Mouse (Mus musculus): ENCODE measurements around the gene Gm4881. TPM values are rescaled to one million over a fixed set of nuclear protein-coding genes. Genes with fewer than 3 reads are reported as not detected.

Gm4881 gene
- polyA plus RNA-seq (2015; fragmentation: Nextera tagmentation; extraction: Ambion mirVana) = not detected in 2 replicates

DNA sequence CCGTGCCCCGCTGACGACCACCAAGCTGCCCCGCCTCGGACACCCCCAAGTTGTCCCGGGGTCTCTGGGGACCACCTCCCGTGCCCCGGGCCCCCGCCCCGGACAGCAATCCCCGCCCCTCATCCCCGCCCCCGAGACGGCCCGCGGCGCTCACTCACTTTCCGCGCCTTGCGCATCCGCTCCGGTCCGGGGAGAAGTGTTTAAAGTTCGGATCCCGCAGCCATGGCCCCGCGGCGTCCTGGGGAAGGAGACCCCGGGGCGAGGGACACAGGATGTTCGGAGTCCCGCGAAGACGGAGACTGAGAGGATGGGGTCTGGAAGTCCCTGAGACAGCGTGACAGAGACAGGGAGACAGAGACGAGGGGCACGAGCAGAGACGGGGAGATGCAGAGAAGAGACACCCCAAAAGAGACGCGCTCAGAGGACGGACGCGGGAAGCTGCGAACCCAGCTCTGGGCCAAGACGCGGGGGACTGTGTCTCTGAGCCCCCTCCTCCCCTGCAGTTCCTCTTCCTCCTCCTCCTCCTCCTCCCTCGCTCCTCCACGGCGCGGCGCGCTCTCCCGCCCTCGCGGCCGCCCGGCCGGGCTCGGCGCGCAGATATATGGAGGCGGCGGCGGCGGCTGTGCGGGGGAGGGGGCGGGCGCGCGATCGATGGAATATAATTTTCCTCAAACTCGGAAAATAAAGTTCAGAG is at the start of gene Gm4881:
Gm4881 (minus strand) TSS at position 238 of the 694 bp plus-strand sequence.
- Histone ChIP-seq H3K4me1 (peaks cover 11% of the 10 kb centered on the region), H3K9ac (peak within 1 kb of the TSS; percentile 61), H3K9me3 (no peaks in the 10 kb centered on the region), H3K27me3 (peaks cover 100% of the 10 kb centered on the region), H3K4me3 (peak within 1 kb of the TSS; percentile 45), H3K27ac (no peak within 1 kb of the TSS), H3K36me3 (no peaks in the 10 kb centered on the region), H3K4me2 (peak within 1 kb of the TSS; percentile 76)
- ATAC-seq (ENCODE audit: insufficient number of reproducible peaks, insufficient read depth, low FRiP score, low TSS enrichment, low read depth) = no peak
- WGBS = under 1% methylated on average over 68 of the region's 72 CpGs

- Histone ChIP-seq H3K9me3 (no peaks in the 10 kb centered on the region), H3K27me3 (peaks cover 4% of the 10 kb centered on the region; the same call in 1 of the 2 replicates), H3K4me3 (no peak overlapping the region), H3K9ac (no peak overlapping the region), H3K27ac (no peak overlapping the region), H3K36me3 (no peaks in the 10 kb centered on the region), H3K4me1 (no peaks in the 10 kb centered on the region), H3K4me2 (no peak overlapping the region)
- ATAC-seq (ENCODE audit: insufficient number of reproducible peaks, insufficient read depth, low FRiP score, low TSS enrichment, low read depth) = no peak
- 71% methylated on average over 6 of the region's 6 CpGs for WGBS
These were observed 48.8 kb upstream of the Gm4881 start for GRCm38 (mm10) chr7:24993081-24993480.

GRCm38 (mm10) chr7:24990478-24990877 is 46.2 kb upstream of the Gm4881 start:
- no peak for ATAC-seq (ENCODE audit: insufficient number of reproducible peaks, insufficient read depth, low FRiP score, low TSS enrichment, low read depth)
- H3K4me2 ChIP-seq = no peak overlapping the region
- 77% methylated on average over 8 of the region's 8 CpGs for WGBS

GRCm38 (mm10) chr7:24987941-24988340 is 43.6 kb upstream of the Gm4881 start:
- Histone ChIP-seq H3K4me3 (no peak overlapping the region), H3K4me1 (no peaks in the 10 kb centered on the region), H3K27me3 (peaks cover under 1% of the 10 kb centered on the region; the same call in 1 of the 2 replicates), H3K27ac (no peak overlapping the region), H3K36me3 (no peaks in the 10 kb centered on the region), H3K9ac (no peak overlapping the region), H3K4me2 (no peak overlapping the region), H3K9me3 (peaks cover 2% of the 10 kb centered on the region; the same call in 1 of the 2 replicates)
- 86% methylated on average over 14 of the region's 14 CpGs for WGBS
- no peak for ATAC-seq (ENCODE audit: insufficient number of reproducible peaks, insufficient read depth, low FRiP score, low TSS enrichment, low read depth)

More at GRCm38 (mm10) chr7:24990478-24990877, 46.2 kb upstream of the Gm4881 start:
- H3K27ac ChIP-seq = no peak overlapping the region
- no peaks in the 10 kb centered on the region for H3K9me3 ChIP-seq
- H3K36me3 ChIP-seq = no peaks in the 10 kb centered on the region
- H3K4me3 ChIP-seq = no peak overlapping the region
- no peak overlapping the region for H3K9ac ChIP-seq
- peaks cover 4% of the 10 kb centered on the region; the same call in 1 of the 2 replicates for H3K27me3 ChIP-seq
- no peaks in the 10 kb centered on the region for H3K4me1 ChIP-seq

- no peak overlapping the region for H3K4me3 ChIP-seq
- WGBS = 69% methylated on average over 5 of the region's 5 CpGs
These were observed 41.5 kb upstream of the Gm4881 start for GRCm38 (mm10) chr7:24985799-24986198.

GRCm38 (mm10) chr7:24984307-24984706 is 40.0 kb upstream of the Gm4881 start:
- 85% methylated on average over 2 of the region's 2 CpGs for WGBS
- peaks cover 2% of the 10 kb centered on the region; the same call in 1 of the 2 replicates for H3K9me3 ChIP-seq
- no peak overlapping the region for H3K4me2 ChIP-seq
- H3K4me3 ChIP-seq = no peak overlapping the region
- H3K27me3 ChIP-seq = no peaks in the 10 kb centered on the region
- H3K27ac ChIP-seq = no peak overlapping the region
- no peak overlapping the region for H3K9ac ChIP-seq
- no peak for ATAC-seq (ENCODE audit: insufficient number of reproducible peaks, insufficient read depth, low FRiP score, low TSS enrichment, low read depth)
- H3K4me1 ChIP-seq = no peaks in the 10 kb centered on the region
- no peaks in the 10 kb centered on the region for H3K36me3 ChIP-seq

More at GRCm38 (mm10) chr7:24985799-24986198, 41.5 kb upstream of the Gm4881 start:
- Histone ChIP-seq H3K4me2 (no peak overlapping the region), H3K36me3 (no peaks in the 10 kb centered on the region), H3K27me3 (no peaks in the 10 kb centered on the region), H3K9me3 (peaks cover 2% of the 10 kb centered on the region; the same call in 1 of the 2 replicates), H3K9ac (no peak overlapping the region), H3K27ac (no peak overlapping the region), H3K4me1 (no peaks in the 10 kb centered on the region)
- no peak for ATAC-seq (ENCODE audit: insufficient number of reproducible peaks, insufficient read depth, low FRiP score, low TSS enrichment, low read depth)

- no peaks in the 10 kb centered on the region for H3K27me3 ChIP-seq
- no peak overlapping the region for H3K4me2 ChIP-seq
- H3K4me3 ChIP-seq = no peak overlapping the region
- H3K9me3 ChIP-seq = peaks cover 2% of the 10 kb centered on the region; the same call in 1 of the 2 replicates
- H3K4me1 ChIP-seq = no peaks in the 10 kb centered on the region
- no peak overlapping the region for H3K27ac ChIP-seq
- no peak overlapping the region for H3K9ac ChIP-seq
- ATAC-seq (ENCODE audit: insufficient number of reproducible peaks, insufficient read depth, low FRiP score, low TSS enrichment, low read depth) = no peak
- H3K36me3 ChIP-seq = no peaks in the 10 kb centered on the region
- WGBS = 86% methylated on average over 5 of the region's 5 CpGs
These were observed 39.1 kb upstream of the Gm4881 start for GRCm38 (mm10) chr7:24983396-24983795.

- H3K27me3 ChIP-seq = no peaks in the 10 kb centered on the region
- no peaks in the 10 kb centered on the region for H3K36me3 ChIP-seq
- no peak overlapping the region for H3K27ac ChIP-seq
- no peaks in the 10 kb centered on the region for H3K4me1 ChIP-seq
- WGBS = 78% methylated on average over 7 of the region's 7 CpGs
- H3K4me3 ChIP-seq = no peak overlapping the region
- no peak overlapping the region for H3K9ac ChIP-seq
- no peak for ATAC-seq (ENCODE audit: insufficient number of reproducible peaks, insufficient read depth, low FRiP score, low TSS enrichment, low read depth)
- H3K9me3 ChIP-seq = peaks cover 2% of the 10 kb centered on the region; the same call in 1 of the 2 replicates
- no peak overlapping the region for H3K4me2 ChIP-seq
These were observed 36.1 kb upstream of the Gm4881 start for GRCm38 (mm10) chr7:24980439-24980838.

DNA sequence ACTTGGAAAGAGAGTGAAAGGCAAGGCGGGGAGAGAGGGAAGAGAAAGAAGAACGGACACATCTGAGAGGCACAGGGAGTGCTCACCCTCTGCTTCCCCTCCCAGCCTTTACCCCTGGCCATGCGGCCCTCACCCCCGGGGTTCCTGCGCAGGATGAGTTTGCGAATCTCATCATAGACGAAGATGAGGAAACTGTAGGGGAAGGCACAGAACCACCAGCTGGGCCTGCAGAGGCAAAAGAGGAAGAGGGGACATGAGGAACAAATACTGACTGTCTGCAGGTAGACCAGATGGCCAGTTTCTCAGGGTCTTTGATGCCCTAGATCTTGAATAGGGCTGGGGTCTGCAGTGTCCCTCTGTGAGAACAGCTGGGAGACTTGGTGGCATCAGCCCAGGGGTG is 34.5 kb upstream of the Gm4881 start:
- no peaks in the 10 kb centered on the region for H3K36me3 ChIP-seq
- H3K4me2 ChIP-seq = no peak overlapping the region
- H3K27me3 ChIP-seq = no peaks in the 10 kb centered on the region
- H3K4me3 ChIP-seq = no peak overlapping the region
- no peak overlapping the region for H3K27ac ChIP-seq
- WGBS = 86% methylated on average over 7 of the region's 7 CpGs
- ATAC-seq (ENCODE audit: insufficient number of reproducible peaks, insufficient read depth, low FRiP score, low TSS enrichment, low read depth) = no peak
- no peaks in the 10 kb centered on the region for H3K9me3 ChIP-seq
- H3K4me1 ChIP-seq = no peaks in the 10 kb centered on the region
- no peak overlapping the region for H3K9ac ChIP-seq

- H3K4me2 ChIP-seq = no peak overlapping the region
- no peak for ATAC-seq (ENCODE audit: insufficient number of reproducible peaks, insufficient read depth, low FRiP score, low TSS enrichment, low read depth)
- H3K9me3 ChIP-seq = no peaks in the 10 kb centered on the region
- H3K27me3 ChIP-seq = no peaks in the 10 kb centered on the region
- H3K4me3 ChIP-seq = no peak overlapping the region
- H3K27ac ChIP-seq = no peak overlapping the region
- H3K36me3 ChIP-seq = no peaks in the 10 kb centered on the region; the same call in 1 of the 2 replicates
- 27% methylated on average over 9 of the region's 9 CpGs for WGBS
- no peak overlapping the region for H3K9ac ChIP-seq
- H3K4me1 ChIP-seq = peaks cover 11% of the 10 kb centered on the region; the same call in 1 of the 2 replicates
These were observed 30.8 kb upstream of the Gm4881 start for GRCm38 (mm10) chr7:24974893-24975595.

- no peaks in the 10 kb centered on the region for H3K27me3 ChIP-seq
- no peaks in the 10 kb centered on the region for H3K9me3 ChIP-seq
- 0 out of 2 replicates have a peak overlapping the region, but pooled peaks have one; percentile 27 for H3K9ac ChIP-seq
- H3K4me3 ChIP-seq = no peak overlapping the region
- 64% methylated on average over 5 of the region's 5 CpGs for WGBS
- ATAC-seq (ENCODE audit: insufficient number of reproducible peaks, insufficient read depth, low FRiP score, low TSS enrichment, low read depth) = no peak
- H3K27ac ChIP-seq = no peak overlapping the region
- peaks cover 7% of the 10 kb centered on the region for H3K36me3 ChIP-seq
- no peak overlapping the region for H3K4me2 ChIP-seq
- peaks cover 11% of the 10 kb centered on the region; the same call in 1 of the 2 replicates for H3K4me1 ChIP-seq
These were observed 29.6 kb upstream of the Gm4881 start for GRCm38 (mm10) chr7:24973902-24974301.

Measured in embryonic facial prominence, embryonic 13.5 days (tissue).